Mouse (Mus musculus): ENCODE measurements around the gene Thsd1.
"Not testable (repeated sequence)": the region's sequence is repeated elsewhere in the genome, so short reads cannot be mapped to it uniquely, and the experiment has no call there.

The Thsd1 gene

DNA sequence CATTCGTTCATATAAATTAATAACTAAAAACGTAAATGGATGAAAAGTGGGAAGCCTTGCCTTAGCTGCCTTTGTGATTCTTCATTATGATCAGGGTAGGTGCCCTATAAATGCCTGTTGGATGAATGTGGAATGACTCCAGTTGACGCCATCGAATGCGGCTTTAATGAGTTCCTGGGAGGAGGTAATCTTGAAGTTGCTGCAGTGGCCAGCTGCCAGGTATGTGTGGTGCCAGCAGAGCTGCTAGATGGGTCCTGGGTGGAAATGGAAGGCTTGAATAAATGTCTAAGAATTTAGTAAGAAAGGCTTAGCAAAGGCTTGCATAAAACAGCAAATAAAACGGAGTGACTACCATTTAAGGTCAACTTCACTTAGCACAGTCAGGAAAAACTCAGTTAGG is 37.7 kb downstream of the Thsd1 start:
- DNase-seq (ENCODE audit: low spot score), result no peak

GRCm38 (mm10) chr8:22265194-22265593 is 38.1 kb downstream of the Thsd1 start:
- DNase-seq (ENCODE audit: low spot score), result no peak

DNA sequence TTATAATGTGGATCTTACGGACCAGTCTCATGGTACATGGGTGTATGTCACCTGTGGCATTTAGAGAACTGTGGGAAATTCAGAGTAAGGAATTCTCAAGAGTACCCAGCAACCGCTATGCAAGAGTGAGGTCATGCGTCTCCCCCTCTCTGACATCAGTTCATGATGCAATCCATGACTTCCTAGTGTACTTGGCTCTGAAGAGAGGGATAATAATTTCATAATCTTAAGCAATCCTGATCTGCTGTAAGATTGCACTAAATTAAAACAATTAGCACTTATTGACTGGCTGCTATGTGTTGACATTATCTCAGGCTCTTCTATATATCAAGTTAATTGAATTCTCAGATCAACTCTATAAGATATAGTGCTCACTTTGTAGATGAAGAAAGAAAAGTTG is 39.7 kb downstream of the Thsd1 start:
- DNase-seq (ENCODE audit: low spot score), result peak; percentile 29

DNA sequence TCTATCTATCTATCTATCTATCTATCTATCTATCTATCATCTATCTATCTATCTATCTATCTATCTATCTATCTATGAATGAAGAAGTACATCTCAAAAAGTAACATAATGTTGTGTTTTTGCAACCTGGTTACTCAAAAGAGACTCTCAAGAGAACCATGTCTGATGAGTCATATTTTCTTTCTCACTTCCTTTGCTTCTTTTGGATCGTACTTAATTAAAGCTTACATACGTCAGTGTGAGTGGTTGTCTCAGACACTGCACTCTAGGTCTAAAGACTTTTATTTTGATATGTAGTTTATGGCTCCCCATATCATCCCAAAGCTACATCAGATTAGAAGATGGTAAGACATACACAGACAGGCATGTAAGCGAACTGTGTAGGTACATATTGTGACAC is 46.0 kb downstream of the Thsd1 start:
- no peak for DNase-seq (ENCODE audit: low spot score)

- DNase-seq (ENCODE audit: low spot score), result no peak
These were observed 47.5 kb downstream of the Thsd1 start for GRCm38 (mm10) chr8:22274641-22275040.

- DNase-seq (ENCODE audit: low spot score), result no peak
These were observed 55.9 kb downstream of the Thsd1 start, which contains the start of gene Tpte for GRCm38 (mm10) chr8:22282999-22283491. Tpte (plus strand) TSS chr8:22283441.

- DNase-seq (ENCODE audit: low spot score), result no peak
These were observed 75.2 kb downstream of the Thsd1 start for GRCm38 (mm10) chr8:22302326-22302725.

- DNase-seq (ENCODE audit: low spot score), result no peak
These were observed 75.8 kb downstream of the Thsd1 start for GRCm38 (mm10) chr8:22302896-22303306.

DNA sequence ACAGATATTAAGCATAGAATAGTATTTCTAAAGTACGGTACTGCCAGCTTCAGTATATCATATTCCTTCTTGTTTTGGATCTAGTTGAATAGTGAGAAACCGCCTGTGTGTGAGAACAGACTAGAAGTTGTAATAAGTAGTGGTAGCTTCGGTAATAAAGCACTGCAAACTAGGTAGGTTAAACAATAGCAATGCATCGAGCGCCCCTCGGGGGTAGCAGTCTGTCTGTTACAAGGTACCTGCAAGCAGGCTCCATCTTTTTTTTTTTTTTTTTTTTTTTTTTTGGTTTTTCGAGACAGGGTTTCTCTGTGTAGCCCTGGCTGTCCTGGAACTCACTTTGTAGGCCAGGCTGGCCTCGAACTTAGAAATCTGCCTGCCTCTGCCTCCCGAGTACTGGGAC is 76.9 kb downstream of the Thsd1 start:
- DNase-seq (ENCODE audit: low spot score), result not testable (repeated sequence)

DNA sequence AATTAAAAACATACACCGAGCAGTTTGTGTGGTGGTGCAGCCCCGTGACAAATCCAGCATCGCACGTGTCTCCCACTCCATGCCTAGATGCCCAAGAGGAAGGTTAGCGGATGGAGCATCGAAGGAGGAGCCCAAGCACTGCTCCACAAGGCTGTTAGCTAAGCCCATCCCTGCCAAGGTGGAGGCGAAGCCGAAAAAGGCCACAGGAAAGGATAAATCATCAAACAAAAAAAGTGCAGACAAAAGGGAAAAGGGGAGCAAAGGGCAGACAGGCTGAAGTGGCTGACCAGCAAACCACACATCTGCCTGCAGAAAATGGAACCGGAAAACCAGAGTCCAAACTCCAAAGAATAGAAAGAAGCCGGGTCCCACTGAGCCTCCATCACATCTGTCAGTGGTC is 79.9 kb downstream of the Thsd1 start:
- DNase-seq (ENCODE audit: low spot score), result no peak
